Mouse (Mus musculus) layer of hippocampus, adult 2 months (tissue): ENCODE measurements around the gene Rhot2. TPM values are rescaled to one million over a fixed set of nuclear protein-coding genes. Genes with fewer than 3 reads are reported as not detected.

Experiments
- DNase-seq, 2 experiments: peaks; one replicate each; pipeline ENCODE4 v3.0.0; 2022; ENCODE audit warnings: low spot score in 2 of 2
- H3K27ac ChIP-seq: fragments of 200-600 bp; 2 replicates; pipeline ENCODE4 v1.8.1; 2022
- H3K4me3 ChIP-seq: fragments of 200-600 bp; 2 replicates; pipeline ENCODE4 v1.8.1; 2022; ENCODE audit warnings: mild to moderate bottlenecking
- CTCF ChIP-seq: fragments of 200-600 bp; conservative IDR thresholded peaks from 2 replicates; pipeline ENCODE4 v1.8.1; 2022; ENCODE audit warnings: antibody characterized with exemption, mild to moderate bottlenecking, moderate library complexity
- total RNA-seq, 2 experiments: library from RNA; stranded (reverse); gene quantifications; 2 replicates each; pipeline ENCODE4 v1.2.3; 2021

Rhot2 gene
- total RNA-seq, 2 experiments from 2014 or later, result 95.9 to 107 TPM

GRCm38 (mm10) chr17:25869954-25870353 lies 25.3 kb upstream of the Rhot2 start:
- TF ChIP-seq CTCF, result no peak
- no peak overlapping the region for H3K4me3 ChIP-seq
- no peak for DNase-seq
- no peak overlapping the region for H3K27ac ChIP-seq

- no peak for DNase-seq
- H3K4me3 ChIP-seq, result no peak overlapping the region
- no peak overlapping the region for H3K27ac ChIP-seq
- no peak for TF ChIP-seq CTCF
Measured at GRCm38 (mm10) chr17:25869498-25869897, 24.8 kb upstream of the Rhot2 start.

- H3K27ac ChIP-seq, result peak within 1 kb of the TSS; percentile 94
- peak; percentile 28 for TF ChIP-seq CTCF
- H3K4me3 ChIP-seq, result peak within 1 kb of the TSS; percentile 70
- DNase-seq, result peak; percentile 85 to 87
Measured at GRCm38 (mm10) chr17:25868601-25869191, 24.0 kb upstream of the Rhot2 start, which contains the start of gene Mcrip2. Gene Mcrip2 (minus strand): TSS chr17:25868764.

GRCm38 (mm10) chr17:25867836-25868600 lies 23.4 kb upstream of the Rhot2 start:
- H3K27ac ChIP-seq, result peak overlapping the region; percentile 94
- TF ChIP-seq CTCF, result no peak
- H3K4me3 ChIP-seq, result peak overlapping the region; percentile 70
- no peak for DNase-seq

GRCm38 (mm10) chr17:25867509-25867835 lies 22.8 kb upstream of the Rhot2 start:
- DNase-seq, result no peak
- peak overlapping the region; percentile 94; the same call in 1 of the 2 replicates for H3K27ac ChIP-seq
- TF ChIP-seq CTCF, result no peak
- H3K4me3 ChIP-seq, result peak overlapping the region; percentile 70

- DNase-seq, result no peak
- TF ChIP-seq CTCF, result no peak
- no peak overlapping the region for H3K27ac ChIP-seq
- no peak overlapping the region for H3K4me3 ChIP-seq
Measured at GRCm38 (mm10) chr17:25866172-25866571, 21.5 kb upstream of the Rhot2 start.

- no peak overlapping the region for H3K27ac ChIP-seq
- DNase-seq, result no peak
- no peak overlapping the region for H3K4me3 ChIP-seq
- no peak for TF ChIP-seq CTCF
Measured at GRCm38 (mm10) chr17:25865288-25865687, 20.6 kb upstream of the Rhot2 start.

- no peak overlapping the region for H3K27ac ChIP-seq
- no peak overlapping the region for H3K4me3 ChIP-seq
- DNase-seq, result no peak
- TF ChIP-seq CTCF, result no peak
Measured at GRCm38 (mm10) chr17:25864311-25864710, 19.7 kb upstream of the Rhot2 start.

GRCm38 (mm10) chr17:25863681-25864080 lies 19.0 kb upstream of the Rhot2 start:
- TF ChIP-seq CTCF, result 0 out of 2 replicates have a peak, but pooled peaks have one; percentile 4
- DNase-seq, result no peak

GRCm38 (mm10) chr17:25861704-25862612 lies 17.3 kb upstream of the Rhot2 start:
- no peak for TF ChIP-seq CTCF
- Histone ChIP-seq H3K4me3 (peak overlapping the region; percentile 71), H3K27ac (peak overlapping the region; percentile 99)
- DNase-seq, result no peak

More at GRCm38 (mm10) chr17:25863681-25864080, 19.0 kb upstream of the Rhot2 start:
- no peak overlapping the region for H3K27ac ChIP-seq
- no peak overlapping the region for H3K4me3 ChIP-seq

- TF ChIP-seq CTCF, result peak; percentile 61
- peak within 1 kb of the TSS; percentile 99 for H3K27ac ChIP-seq
- H3K4me3 ChIP-seq, result peak within 1 kb of the TSS; percentile 71
- DNase-seq, result peak; percentile 92 to 95
Measured at GRCm38 (mm10) chr17:25860832-25861703, 16.4 kb upstream of the Rhot2 start, which contains the start of gene Wdr90. Gene Wdr90 (minus strand): TSS chr17:25861501.

- DNase-seq, result no peak
Measured at GRCm38 (mm10) chr17:25860229-25860628, 15.6 kb upstream of the Rhot2 start.

More at GRCm38 (mm10) chr17:25860229-25860628, 15.6 kb upstream of the Rhot2 start:
- TF ChIP-seq CTCF, result no peak
- no peak overlapping the region for H3K4me3 ChIP-seq
- no peak overlapping the region for H3K27ac ChIP-seq
